Mouse (Mus musculus) CH12.LX (cell line): ENCODE measurements at regions not wholly inside any gene's neighbourhood (a gene's known extent, or its start where the extent isn't known, plus 50 kb on each side); places are given as distances from the start of the nearest gene placed in this dataset.

Source experiments
- DNase-seq: peaks from one replicate; pipeline ENCODE4 v3.0.0-alpha.2; 2013; ENCODE audit errors: extremely low read depth
- H3K27ac ChIP-seq: 2 replicates; pipeline ENCODE4 v1.5.1; 2012; ENCODE audit warnings: low read depth, mild to moderate bottlenecking, control low read depth, moderate library complexity; ENCODE audit not compliant: insufficient read depth
- H3K27me3 ChIP-seq: replicated peaks from 2 replicates; pipeline ENCODE3; 2012; ENCODE audit warnings: inconsistent platforms
- H3K36me3 ChIP-seq, 2 experiments: replicated peaks in 1 of 2; 2 replicates each; pipeline versions ENCODE3 to v1.6.1; 2012; ENCODE audit warnings: inconsistent platforms in 1 of 2, low read length in 1 of 2, mild to moderate bottlenecking in 1 of 2, mixed read lengths in 1 of 2, moderate library complexity in 1 of 2; ENCODE audit not compliant: control insufficient read depth in 1 of 2, insufficient read depth in 1 of 2
- H3K4me1 ChIP-seq, 2 experiments: 2 replicates each; pipeline ENCODE4 v1.6.1; 2012; ENCODE audit warnings: inconsistent platforms in 1 of 2, moderate library complexity in 1 of 2; ENCODE audit not compliant: insufficient read depth in 2 of 2, control insufficient read depth in 1 of 2
- H3K4me2 ChIP-seq: 2 replicates; pipeline ENCODE4 v1.6.1; 2012; ENCODE audit warnings: low read depth, mild to moderate bottlenecking, control low read depth; ENCODE audit not compliant: poor library complexity, insufficient read depth, severe bottlenecking
- H3K4me3 ChIP-seq, 3 experiments: fragments of 150-350 bp in 1 of 3; sonication (generic) in 1 of 3; replicated peaks in 1 of 3; 2 replicates each; pipeline versions ENCODE3 to v1.5.1; 2011 to 2012; ENCODE audit warnings: low read depth in 2 of 3, low read length in 2 of 3, mild to moderate bottlenecking in 2 of 3, moderate library complexity in 2 of 3, control low read depth in 1 of 3, improper control_type of control experiment in 1 of 3, inconsistent platforms in 1 of 3, mixed read lengths in 1 of 3; ENCODE audit not compliant: poor library complexity in 1 of 3
- H3K79me2 ChIP-seq: replicated peaks from 2 replicates; pipeline ENCODE4 v1.6.1; 2012; ENCODE audit warnings: mild to moderate bottlenecking, moderate library complexity; ENCODE audit not compliant: control insufficient read depth, poor library complexity, insufficient read depth, severe bottlenecking; ENCODE audit errors: extremely low read depth
- H3K9ac ChIP-seq: 2 replicates; pipeline ENCODE4 v1.6.1; 2012; ENCODE audit warnings: low read depth, mild to moderate bottlenecking, control low read depth, moderate library complexity; ENCODE audit not compliant: insufficient read depth
- H3K9me3 ChIP-seq: replicated peaks from 2 replicates; pipeline ENCODE3; 2012; ENCODE audit warnings: low read length, inconsistent platforms, mixed read lengths
- BHLHE40 ChIP-seq: IDR thresholded peaks from 2 replicates; pipeline ENCODE4 v1.6.1; 2011; ENCODE audit warnings: mild to moderate bottlenecking, low read depth, low read length, improper control_type of control experiment
- CTCF ChIP-seq, 2 experiments: IDR thresholded peaks in 1 of 2; conservative IDR thresholded peaks in 1 of 2; 2 replicates each; pipeline ENCODE4 v1.5.1; 2011 to 2012; ENCODE audit warnings: low read depth in 2 of 2, low read length in 2 of 2, improper control_type of control experiment in 1 of 2, inconsistent platforms in 1 of 2, mild to moderate bottlenecking in 1 of 2, moderate library complexity in 1 of 2
- E2F4 ChIP-seq: IDR thresholded peaks from 2 replicates; pipeline ENCODE4 v1.6.1; 2011; ENCODE audit warnings: low read depth, low read length, improper control_type of control experiment; ENCODE audit not compliant: insufficient replicate concordance
- ETS1 ChIP-seq: conservative IDR thresholded peaks from 2 replicates; pipeline ENCODE4 v1.6.1; 2012; ENCODE audit warnings: low read depth, mild to moderate bottlenecking, inconsistent platforms, low read length, improper control_type of control experiment, moderate library complexity
- JUN ChIP-seq: IDR thresholded peaks from 2 replicates; pipeline ENCODE4 v1.6.1; 2011; ENCODE audit warnings: low read depth, mild to moderate bottlenecking, low read length, improper control_type of control experiment, moderate library complexity; ENCODE audit not compliant: insufficient read depth
- MAFK ChIP-seq: IDR thresholded peaks from 2 replicates; pipeline ENCODE4 v1.6.1; 2011; ENCODE audit warnings: low read length, improper control_type of control experiment; ENCODE audit not compliant: insufficient replicate concordance
- MAX ChIP-seq: IDR thresholded peaks from 2 replicates; pipeline ENCODE4 v1.6.1; 2011; ENCODE audit warnings: low read length, improper control_type of control experiment
- MAZ ChIP-seq: IDR thresholded peaks from 2 replicates; pipeline ENCODE4 v1.6.1; 2012; ENCODE audit warnings: low read depth, mild to moderate bottlenecking, inconsistent platforms, low read length, improper control_type of control experiment, moderate library complexity
- MEF2A ChIP-seq: IDR thresholded peaks from 2 replicates; pipeline ENCODE4 v1.6.1; 2014; ENCODE audit warnings: low read depth, mild to moderate bottlenecking, inconsistent platforms, low read length, improper control_type of control experiment, borderline replicate concordance
- MXI1 ChIP-seq: IDR thresholded peaks from 2 replicates; pipeline ENCODE4 v1.6.1; 2011; ENCODE audit warnings: mild to moderate bottlenecking, low read depth, low read length, improper control_type of control experiment
- MYC ChIP-seq: IDR thresholded peaks from 2 replicates; pipeline ENCODE4 v1.6.1; 2011; ENCODE audit warnings: low read depth, mild to moderate bottlenecking, improper control_type of control experiment, low read length
- NELFE ChIP-seq: IDR thresholded peaks from 2 replicates; pipeline ENCODE4 v1.6.1; 2011; ENCODE audit warnings: low read depth, low read length, improper control_type of control experiment
- NRF1 ChIP-seq: IDR thresholded peaks from 2 replicates; pipeline ENCODE4 v1.6.1; 2014; ENCODE audit warnings: low read depth, mild to moderate bottlenecking, inconsistent platforms, low read length, improper control_type of control experiment, moderate library complexity
- POLR2A ChIP-seq: IDR thresholded peaks from 2 replicates; pipeline ENCODE4 v1.6.1; 2011; ENCODE audit warnings: low read depth, mild to moderate bottlenecking, improper control_type of control experiment, low read length
- POLR2AphosphoS2 ChIP-seq: IDR thresholded peaks from 2 replicates; pipeline ENCODE4 v1.6.1; 2011; ENCODE audit warnings: low read depth, low read length, improper control_type of control experiment
- RCOR1 ChIP-seq: conservative IDR thresholded peaks from 2 replicates; pipeline ENCODE4 v1.6.1; 2012; ENCODE audit warnings: low read depth, mild to moderate bottlenecking, inconsistent platforms, low read length, improper control_type of control experiment
- SIN3A ChIP-seq: IDR thresholded peaks from 2 replicates; pipeline ENCODE4 v1.6.1; 2012; ENCODE audit warnings: low read length, improper control_type of control experiment, inconsistent platforms
- SMC3 ChIP-seq: IDR thresholded peaks from 2 replicates; pipeline ENCODE4 v1.6.1; 2011; ENCODE audit warnings: low read depth, low read length, improper control_type of control experiment
- TBP ChIP-seq: conservative IDR thresholded peaks from 2 replicates; pipeline ENCODE4 v1.6.1; 2011; ENCODE audit warnings: low read depth, low read length, improper control_type of control experiment
- TCF12 ChIP-seq: IDR thresholded peaks from 2 replicates; pipeline ENCODE4 v1.6.1; 2014; ENCODE audit warnings: low read depth, mild to moderate bottlenecking, inconsistent platforms, low read length, improper control_type of control experiment
- USF1 ChIP-seq: IDR thresholded peaks from 2 replicates; pipeline ENCODE4 v1.6.1; 2014; ENCODE audit warnings: low read depth, mild to moderate bottlenecking, inconsistent platforms, low read length, improper control_type of control experiment
- USF2 ChIP-seq: conservative IDR thresholded peaks from 2 replicates; pipeline ENCODE4 v1.6.1; 2011; ENCODE audit warnings: low read depth, low read length, improper control_type of control experiment
- ZNF384 ChIP-seq: IDR thresholded peaks from 2 replicates; pipeline ENCODE4 v1.6.1; 2012; ENCODE audit warnings: low read depth, low read length, improper control_type of control experiment, inconsistent platforms
- dilution Hi-C: fragments of 300-500 bp; cut with MboI; formaldehyde crosslinking; loops from 2 replicates; pipeline ENCODE4 v1.14.3; 2020; ENCODE audit warnings: low sequenced_read_pairs; ENCODE audit not compliant: extremely low pct_unique_long_range_greater_than_20kb, extremely low pct_ligation_motif_present
- in situ Hi-C: fragments of 300-500 bp; cut with MboI; formaldehyde crosslinking; loops from 3 replicates; pipeline ENCODE4 v1.14.3; 2019; ENCODE audit warnings: low sequenced_read_pairs, low pct_ligation_motif_present, low pct_unique_long_range_greater_than_20kb, mixed read lengths

- in situ Hi-C loops (no loop called here), dilution Hi-C loops (no loop called here)
- Histone ChIP-seq H3K9ac (no peak overlapping the region), H3K36me3 (no peaks in the 10 kb centered on the region), H3K27me3 (peaks cover 12% of the 10 kb centered on the region), H3K4me2 (no peak overlapping the region), H3K4me1 (no peaks in the 10 kb centered on the region), H3K9me3 (peaks cover 7% of the 10 kb centered on the region), H3K79me2 (no peaks in the 10 kb centered on the region), H3K4me3 (no peak overlapping the region), H3K27ac (no peak overlapping the region)
- no peak for TF ChIP-seq POLR2A
- no peak for TF ChIP-seq BHLHE40
- no peak for DNase-seq
Observed at GRCm38 (mm10) chr9:46581844-46582243, 262.1 kb upstream of the 4931429L15Rik start.

- Histone ChIP-seq H3K4me2 (no peak overlapping the region), H3K79me2 (no peaks in the 10 kb centered on the region), H3K9me3 (no peaks in the 10 kb centered on the region), H3K4me3 (no peak overlapping the region), H3K4me1 (peaks cover 0 to 4% of the 10 kb centered on the region in 2 experiments; a peak in 1 of 4 replicates), H3K36me3 (no peaks in the 10 kb centered on the region), H3K9ac (no peak overlapping the region), H3K27me3 (peaks cover 43% of the 10 kb centered on the region), H3K27ac (no peak overlapping the region)
- DNase-seq = no peak
- dilution Hi-C loops = no loop called here
- TF ChIP-seq CTCF (conservative IDR thresholded peaks at IDR 0.05 in 1 of 2, IDR thresholded peaks at IDR 0.05 in 1 of 2; ENCODE audit: low read depth in 2 of 2, low read length in 2 of 2) (no peak), POLR2A (no peak), TBP (no peak), ZNF384 (no peak), USF2 (no peak), SMC3 (no peak), ETS1 (no peak), E2F4 (no peak), USF1 (no peak), NELFE (no peak), MAZ (no peak), RCOR1 (no peak), MAFK (no peak)
- TF ChIP-seq, all 38 proteins: peak for 0
- in situ Hi-C loops = no loop called here
Observed at GRCm38 (mm10) chr9:46562301-46562700, 242.5 kb upstream of the 4931429L15Rik start.

GRCm38 (mm10) chr9:46558481-46558880 lies 238.7 kb upstream of the 4931429L15Rik start:
- Histone ChIP-seq H3K27me3 (peaks cover 39% of the 10 kb centered on the region), H3K4me1 (peaks cover 0 to 4% of the 10 kb centered on the region in 2 experiments; a peak in 1 of 4 replicates), H3K79me2 (no peaks in the 10 kb centered on the region), H3K9me3 (peaks cover 9% of the 10 kb centered on the region), H3K4me3 (no peak overlapping the region), H3K9ac (no peak overlapping the region), H3K4me2 (no peak overlapping the region), H3K36me3 (no peaks in the 10 kb centered on the region), H3K27ac (no peak overlapping the region)
- in situ Hi-C loops = no loop called here
- no peak for DNase-seq
- dilution Hi-C loops = no loop called here
- no peak for TF ChIP-seq MXI1
- no peak for TF ChIP-seq MYC
- no peak for TF ChIP-seq CTCF (conservative IDR thresholded peaks at IDR 0.05 in 1 of 2, IDR thresholded peaks at IDR 0.05 in 1 of 2; ENCODE audit: low read depth in 2 of 2, low read length in 2 of 2)
- TF ChIP-seq POLR2A = no peak
- no peak for TF ChIP-seq JUN
- TF ChIP-seq MAFK = no peak
- no peak for TF ChIP-seq ZNF384
- TF ChIP-seq SIN3A = no peak
- TF ChIP-seq ETS1 = no peak
- no peak for TF ChIP-seq SMC3
- TF ChIP-seq USF1 = no peak
- TF ChIP-seq MAX = no peak
- TF ChIP-seq POLR2AphosphoS2 = no peak
- TF ChIP-seq MAZ = no peak
- no peak for TF ChIP-seq TCF12
- TF ChIP-seq MEF2A = no peak
- no peak for TF ChIP-seq NRF1
- TF ChIP-seq TBP = no peak
- TF ChIP-seq BHLHE40 = no peak
